Mouse (Mus musculus) midbrain, embryonic 10.5 days (tissue): ENCODE data around the gene Ciz1. TPM values are rescaled to one million over a fixed set of nuclear protein-coding genes. Genes with fewer than 3 reads are reported as not detected.

Source experiments
- DNase-seq: peaks from one replicate; pipeline ENCODE4 v3.0.0-alpha.2; 2017; ENCODE audit warnings: low spot score
- H3K27ac ChIP-seq: fragments of 300-500 bp; sonication (generic); replicated peaks from 2 replicates; pipeline ENCODE4 v1.5.1; 2016; ENCODE audit warnings: mild to moderate bottlenecking
- H3K27me3 ChIP-seq: fragments of 300-500 bp; sonication (generic); 2 replicates; pipeline ENCODE4 v1.6.1; 2016; ENCODE audit warnings: low read depth, mild to moderate bottlenecking; ENCODE audit not compliant: poor library complexity, severe bottlenecking
- H3K36me3 ChIP-seq: fragments of 300-500 bp; sonication (generic); 2 replicates; pipeline ENCODE4 v1.6.1; 2016; ENCODE audit warnings: mild to moderate bottlenecking, moderate library complexity
- H3K4me1 ChIP-seq: fragments of 300-500 bp; sonication (generic); 2 replicates; pipeline ENCODE4 v1.6.1; 2016
- H3K4me3 ChIP-seq: fragments of 300-500 bp; sonication (generic); 2 replicates; pipeline ENCODE4 v1.5.1; 2016; ENCODE audit warnings: mild to moderate bottlenecking, moderate library complexity
- H3K9me3 ChIP-seq: fragments of 300-500 bp; sonication (generic); replicated peaks from 2 replicates; pipeline ENCODE4 v1.6.1; 2016; ENCODE audit warnings: mild to moderate bottlenecking
- WGBS: fragments of 180-500 bp; shearing (Covaris S2); methylation state at CpG from one replicate; pipeline ENCODE4 v1.1.7; 2016; 5-methylcytosine and 5-hydroxymethylcytosine counted together
- polyA plus RNA-seq: library from polyadenylated mRNA; unstranded; fragments of >200 nt; fragmentation: Nextera tagmentation; extraction: Ambion mirVana; gene quantifications from 2 replicates; pipeline ENCODE4 v1.2.1, GENCODE M21; 2016

Gene Ciz1
- polyA plus RNA-seq, 1 experiment from 2014 or later: 60.5 TPM

DNA sequence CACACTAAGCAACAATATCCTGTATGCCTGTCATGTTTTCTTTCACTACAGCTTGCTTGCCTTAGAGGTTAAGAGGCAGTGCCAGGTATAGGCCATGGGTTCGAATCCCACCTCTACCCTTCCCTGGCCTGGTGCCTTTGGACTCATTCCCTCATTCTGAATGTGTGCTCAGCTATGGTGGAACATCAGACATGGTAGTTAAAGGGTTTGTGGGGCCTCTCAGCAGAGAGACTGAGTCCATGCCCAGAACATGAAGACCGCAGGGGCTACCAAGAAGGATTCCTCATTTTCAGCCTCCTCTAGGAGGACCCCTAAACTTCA is 8.8 kb upstream of the Ciz1 start:
- 94% methylated on average over 2 of the region's 2 CpGs for WGBS

DNA sequence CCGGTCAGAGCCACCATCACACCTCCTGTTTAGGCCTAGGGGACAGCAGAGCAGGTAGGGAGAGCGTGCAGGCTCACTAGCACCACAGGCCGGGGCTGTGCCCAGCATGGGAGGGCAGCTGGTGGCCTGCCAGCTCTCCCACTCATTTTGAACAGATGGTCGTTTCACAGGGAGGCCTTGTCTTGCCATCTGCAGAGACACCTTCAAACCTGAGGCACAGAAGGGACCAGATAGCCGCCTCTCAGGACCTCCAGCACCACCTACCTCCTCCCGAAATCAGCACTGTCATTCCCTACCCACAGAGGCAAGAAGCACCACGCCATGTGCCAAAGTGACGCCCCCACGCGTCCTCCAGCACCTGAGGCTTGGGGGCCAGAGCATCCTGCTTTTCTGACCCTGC is 8.1 kb upstream of the Ciz1 start:
- H3K9me3 ChIP-seq: no peaks in the 10 kb centered on the region
- H3K36me3 ChIP-seq: no peaks in the 10 kb centered on the region
- 80% methylated on average over 10 of the region's 10 CpGs for WGBS
- no peak overlapping the region for H3K4me3 ChIP-seq
- H3K4me1 ChIP-seq: peaks cover 15% of the 10 kb centered on the region
- H3K27me3 ChIP-seq: peaks cover 8% of the 10 kb centered on the region
- H3K27ac ChIP-seq: 0 out of 2 replicates have a peak overlapping the region, but pooled peaks have one; percentile 49
- no peak for DNase-seq

More for the DNA sequence above, 8.8 kb upstream of the Ciz1 start:
- H3K27me3 ChIP-seq: peaks cover 7% of the 10 kb centered on the region; the same call in 1 of the 2 replicates
- no peaks in the 10 kb centered on the region for H3K36me3 ChIP-seq
- H3K27ac ChIP-seq: no peak overlapping the region
- no peaks in the 10 kb centered on the region for H3K9me3 ChIP-seq
- H3K4me1 ChIP-seq: peaks cover 15% of the 10 kb centered on the region
- no peak for DNase-seq
- no peak overlapping the region for H3K4me3 ChIP-seq

DNA sequence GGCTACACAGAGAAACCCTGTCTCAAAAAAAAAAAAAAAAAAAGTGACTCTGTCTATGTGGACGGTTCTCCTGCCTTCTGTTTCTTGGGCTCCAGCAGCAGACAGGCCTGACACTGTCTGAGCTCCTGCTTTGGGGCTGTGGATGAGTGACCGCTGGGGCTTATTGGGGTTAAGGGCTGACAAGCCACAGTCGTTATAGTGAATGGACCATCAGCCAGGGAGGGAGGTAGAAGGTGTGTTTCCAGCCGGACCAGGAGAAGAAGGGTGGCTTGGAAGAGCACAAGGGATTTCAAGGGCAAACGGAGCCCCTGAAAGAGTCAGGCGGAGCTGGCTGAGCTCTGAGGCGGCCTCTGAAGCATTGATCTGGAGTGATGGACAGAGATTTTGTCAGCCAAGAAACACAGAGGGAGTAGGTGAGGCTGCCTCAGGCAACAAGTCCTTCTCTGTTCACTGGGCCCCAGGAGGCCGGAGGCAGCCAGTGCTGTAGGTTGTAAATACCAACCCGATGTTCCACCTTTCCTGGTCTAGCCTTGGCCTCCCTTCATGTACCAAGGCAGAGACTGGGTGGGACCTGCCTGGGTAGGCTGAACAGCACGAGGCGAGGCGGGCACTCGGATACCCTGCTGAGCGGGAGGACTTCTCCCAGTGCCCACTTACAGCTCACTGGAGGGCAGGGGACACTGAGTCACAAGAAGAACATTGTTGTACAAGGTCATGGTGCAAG is 7.4 kb upstream of the Ciz1 start:
- peaks cover 18% of the 10 kb centered on the region for H3K4me1 ChIP-seq
- H3K4me3 ChIP-seq: no peak overlapping the region
- WGBS: 67% methylated on average over 14 of the region's 14 CpGs
- no peaks in the 10 kb centered on the region for H3K36me3 ChIP-seq
- DNase-seq: no peak
- H3K27me3 ChIP-seq: peaks cover 15% of the 10 kb centered on the region
- H3K9me3 ChIP-seq: no peaks in the 10 kb centered on the region
- 0 out of 2 replicates have a peak overlapping the region, but pooled peaks have one; percentile 46 for H3K27ac ChIP-seq

GRCm38 (mm10) chr2:32347019-32347418 is 5.1 kb upstream of the Ciz1 start:
- Histone ChIP-seq H3K4me1 (peaks cover 40% of the 10 kb centered on the region), H3K9me3 (no peaks in the 10 kb centered on the region), H3K36me3 (no peaks in the 10 kb centered on the region), H3K27ac (no peak overlapping the region), H3K27me3 (peaks cover 30% of the 10 kb centered on the region), H3K4me3 (no peak overlapping the region)
- no peak for DNase-seq
- 75% methylated on average over 6 of the region's 6 CpGs for WGBS

DNA sequence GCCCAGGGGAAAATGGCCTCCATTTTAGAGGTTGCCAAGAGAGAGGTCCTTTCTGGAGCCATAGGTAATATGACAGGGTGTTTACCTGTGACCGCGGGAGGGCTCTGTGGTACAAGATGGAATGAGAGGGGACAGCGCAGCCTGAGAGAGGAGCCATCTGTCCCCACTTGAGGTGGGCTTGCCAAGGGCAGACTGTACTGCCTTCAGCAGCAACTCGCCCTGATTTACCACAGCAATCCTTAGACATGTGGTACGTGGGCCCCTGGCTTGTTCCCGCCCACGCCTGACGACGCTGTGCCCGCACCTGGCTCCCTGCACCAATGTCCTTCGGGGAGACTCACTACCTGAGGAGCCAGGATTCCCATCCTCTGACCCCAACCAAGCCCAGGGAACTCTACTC is 3.8 kb upstream of the Ciz1 start:
- WGBS: 89% methylated on average over 11 of the region's 11 CpGs
- H3K9me3 ChIP-seq: no peaks in the 10 kb centered on the region
- no peak overlapping the region for H3K4me3 ChIP-seq
- no peak overlapping the region for H3K27ac ChIP-seq
- peaks cover 44% of the 10 kb centered on the region for H3K4me1 ChIP-seq
- no peak for DNase-seq
- H3K27me3 ChIP-seq: peaks cover 38% of the 10 kb centered on the region
- no peaks in the 10 kb centered on the region for H3K36me3 ChIP-seq

GRCm38 (mm10) chr2:32349625-32350255 is 2.4 kb upstream of the Ciz1 start:
- H3K9me3 ChIP-seq: no peaks in the 10 kb centered on the region
- peaks cover 46% of the 10 kb centered on the region for H3K4me1 ChIP-seq
- 64% methylated on average over 8 of the region's 8 CpGs for WGBS
- peaks cover 38% of the 10 kb centered on the region for H3K27me3 ChIP-seq
- DNase-seq: no peak
- no peak overlapping the region; the same call in 1 of the 2 replicates for H3K4me3 ChIP-seq
- no peaks in the 10 kb centered on the region for H3K36me3 ChIP-seq
- H3K27ac ChIP-seq: no peak overlapping the region; the same call in 1 of the 2 replicates

- H3K27ac ChIP-seq: peak overlapping the region; percentile 9; the same call in 1 of the 2 replicates
- DNase-seq: no peak
- WGBS: 62% methylated on average over 13 of the region's 13 CpGs
- H3K4me3 ChIP-seq: no peak overlapping the region
- H3K36me3 ChIP-seq: no peaks in the 10 kb centered on the region
- peaks cover 38% of the 10 kb centered on the region for H3K27me3 ChIP-seq
- peaks cover 42% of the 10 kb centered on the region for H3K4me1 ChIP-seq
- H3K9me3 ChIP-seq: no peaks in the 10 kb centered on the region
These were observed 1.6 kb upstream of the Ciz1 start for GRCm38 (mm10) chr2:32350471-32351051.

- Histone ChIP-seq H3K4me3 (peak overlapping the region; percentile 67), H3K4me1 (peaks cover 42% of the 10 kb centered on the region), H3K27me3 (peaks cover 38% of the 10 kb centered on the region), H3K36me3 (no peaks in the 10 kb centered on the region), H3K27ac (peak overlapping the region; percentile 82; the same call in 1 of the 2 replicates), H3K9me3 (no peaks in the 10 kb centered on the region)
- WGBS: 60% methylated on average over 9 of the region's 9 CpGs
- no peak for DNase-seq
These were observed 611 bp upstream of the Ciz1 start for GRCm38 (mm10) chr2:32351471-32351961.

GRCm38 (mm10) chr2:32353007-32353542 is 948 bp downstream of the Ciz1 start, which contains the start of gene Dnm1:
TSS of gene Dnm1 (minus strand) at chr2:32353338.
- H3K4me1 ChIP-seq: peaks cover 48% of the 10 kb centered on the region
- H3K27ac ChIP-seq: peak within 1 kb of the TSS; percentile 82
- under 1% methylated on average over 63 of the region's 63 CpGs for WGBS
- peak within 1 kb of the TSS; percentile 67 for H3K4me3 ChIP-seq
- no peaks in the 10 kb centered on the region for H3K36me3 ChIP-seq
- H3K9me3 ChIP-seq: no peaks in the 10 kb centered on the region
- peak; percentile 91 for DNase-seq
- H3K27me3 ChIP-seq: peaks cover 40% of the 10 kb centered on the region

DNA sequence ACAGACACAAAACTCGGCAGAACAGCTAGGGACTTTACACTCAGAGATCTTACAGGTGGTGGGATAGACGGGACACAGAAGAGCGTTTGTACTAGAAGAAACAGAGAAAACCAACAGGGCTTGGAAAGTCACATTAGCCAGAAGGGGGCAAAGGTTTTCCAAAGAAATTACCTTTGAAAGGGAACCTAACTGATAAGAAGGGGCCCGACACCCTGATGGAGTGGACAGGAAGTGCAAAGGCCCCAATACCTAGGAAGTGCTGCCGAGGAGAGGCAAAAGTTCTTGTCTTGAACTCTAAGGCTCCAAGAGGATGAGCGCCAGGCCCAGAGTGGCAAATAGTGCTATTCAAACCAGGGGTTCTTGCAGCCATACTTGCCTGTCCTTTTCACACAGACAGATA is 1.7 kb downstream of the Ciz1 start:
- no peaks in the 10 kb centered on the region for H3K9me3 ChIP-seq
- H3K27me3 ChIP-seq: peaks cover 45% of the 10 kb centered on the region
- peak overlapping the region; percentile 67; the same call in 1 of the 2 replicates for H3K4me3 ChIP-seq
- 81% methylated on average over 6 of the region's 6 CpGs for WGBS
- no peak for DNase-seq
- H3K36me3 ChIP-seq: no peaks in the 10 kb centered on the region
- 0 out of 2 replicates have a peak overlapping the region, but pooled peaks have one; percentile 82 for H3K27ac ChIP-seq
- H3K4me1 ChIP-seq: peaks cover 52% of the 10 kb centered on the region

GRCm38 (mm10) chr2:32354336-32354895 is 2.3 kb downstream of the Ciz1 start:
- DNase-seq: no peak
- Histone ChIP-seq H3K4me3 (no peak overlapping the region), H3K36me3 (no peaks in the 10 kb centered on the region), H3K9me3 (no peaks in the 10 kb centered on the region), H3K27me3 (peaks cover 40% of the 10 kb centered on the region), H3K27ac (no peak overlapping the region), H3K4me1 (peaks cover 52% of the 10 kb centered on the region)
- 90% methylated on average over 3 of the region's 3 CpGs for WGBS

DNA sequence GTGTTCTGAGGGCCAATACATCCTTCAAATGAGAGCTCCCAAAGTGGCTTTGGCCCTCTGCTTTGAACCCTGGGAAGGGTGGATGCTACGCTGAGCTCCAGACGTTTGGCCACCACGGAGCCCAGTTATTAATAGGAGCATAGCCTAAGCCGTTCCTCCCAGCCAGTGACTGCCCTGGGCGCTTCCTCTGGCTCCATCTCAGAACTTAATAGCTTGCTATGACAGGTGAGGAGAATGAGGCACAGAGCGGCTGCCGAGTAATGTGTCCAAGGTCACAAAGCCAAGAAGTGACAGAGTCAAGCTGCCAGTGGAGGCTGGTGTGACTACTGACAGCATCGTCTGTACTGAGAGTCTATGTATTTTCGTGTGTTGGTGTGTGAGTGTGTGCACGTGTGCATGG is 4.1 kb downstream of the Ciz1 start:
- WGBS: 84% methylated on average over 10 of the region's 10 CpGs
- no peaks in the 10 kb centered on the region for H3K9me3 ChIP-seq
- DNase-seq: no peak
- peaks cover 49% of the 10 kb centered on the region for H3K4me1 ChIP-seq
- H3K27ac ChIP-seq: no peak overlapping the region
- H3K4me3 ChIP-seq: no peak overlapping the region
- peaks cover 27% of the 10 kb centered on the region for H3K27me3 ChIP-seq
- no peaks in the 10 kb centered on the region for H3K36me3 ChIP-seq
